Mouse (Mus musculus): ENCODE measurements around the gene Lmf1. TPM values are rescaled to one million over a fixed set of nuclear protein-coding genes. Genes with fewer than 3 reads are reported as not detected.

Gene Lmf1
- polyA plus RNA-seq, 1 experiment from 2014 or later: 28.8 TPM

DNA sequence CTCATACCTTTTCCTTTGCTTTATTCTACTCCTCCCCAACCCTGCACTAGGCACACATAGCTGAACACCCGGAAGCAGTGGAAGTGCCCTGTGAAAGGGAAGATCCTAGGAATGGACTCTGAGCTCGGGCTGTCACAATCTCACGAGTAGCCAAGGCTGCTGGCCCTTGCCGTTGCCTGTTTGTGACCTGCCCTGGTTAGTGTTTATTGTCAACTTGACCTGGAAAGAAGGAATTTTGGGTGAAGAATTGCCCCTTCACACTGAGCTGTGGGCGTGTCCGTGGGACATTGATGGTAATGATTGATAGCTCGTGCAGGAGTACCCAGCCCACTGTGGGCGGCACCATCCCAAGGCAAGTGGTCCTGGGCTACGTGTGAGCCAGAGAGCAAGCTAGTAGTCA lies 5.8 kb downstream of the Lmf1 start:
- Histone ChIP-seq H3K27me3 (no peaks in the 10 kb centered on the region), H3K4me3 (no peak overlapping the region), H3K4me2 (no peak overlapping the region), H3K4me1 (peaks cover 5% of the 10 kb centered on the region), H3K27ac (no peak overlapping the region), H3K9me3 (no peaks in the 10 kb centered on the region), H3K36me3 (peaks cover 45% of the 10 kb centered on the region), H3K9ac (no peak overlapping the region)
- 91% methylated on average over 9 of the region's 9 CpGs for WGBS
- ATAC-seq (ENCODE audit: insufficient number of reproducible peaks, low FRiP score, low TSS enrichment, low read depth): no peak

DNA sequence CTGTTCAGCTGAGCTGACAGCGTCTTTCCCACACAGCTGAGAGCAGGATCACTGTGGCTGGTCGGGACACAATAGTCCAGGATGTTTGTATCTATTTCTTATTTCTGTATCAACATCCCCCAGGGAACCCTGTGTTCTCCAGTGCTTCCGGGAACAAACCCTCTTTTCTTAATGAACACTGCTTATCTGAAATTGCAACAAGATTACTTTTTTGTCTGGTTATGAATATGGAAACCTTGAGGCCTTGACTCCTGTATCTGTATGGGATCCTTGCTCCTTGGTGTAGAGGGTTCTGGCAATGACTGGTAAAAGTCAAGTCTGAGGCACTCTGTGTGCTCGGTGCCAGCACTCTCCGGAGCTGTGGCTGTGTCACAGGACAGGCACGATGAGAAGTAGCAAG lies 11.2 kb downstream of the Lmf1 start:
- peaks cover 7% of the 10 kb centered on the region; the same call in 1 of the 2 replicates for H3K27me3 ChIP-seq
- peaks cover 65% of the 10 kb centered on the region for H3K36me3 ChIP-seq
- 92% methylated on average over 6 of the region's 6 CpGs for WGBS

DNA sequence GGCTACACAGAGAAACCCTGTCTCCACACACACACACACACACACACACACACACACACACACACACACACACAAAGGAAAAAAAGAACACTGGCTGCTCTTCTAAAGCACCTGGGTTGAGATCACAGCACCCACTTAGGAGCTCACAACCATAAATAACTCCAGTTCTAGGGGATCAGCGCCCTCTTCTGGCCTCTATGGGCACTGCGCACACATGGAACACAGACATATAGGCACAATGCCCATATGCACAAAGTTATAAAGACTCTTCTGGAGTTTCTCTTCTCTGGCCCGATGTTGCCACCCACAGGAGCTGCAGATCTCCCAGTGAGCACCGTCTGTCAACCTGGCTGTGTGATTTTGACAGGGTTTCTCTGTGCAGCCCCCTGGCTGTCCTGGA lies 12.1 kb downstream of the Lmf1 start:
- ATAC-seq (ENCODE audit: insufficient number of reproducible peaks, low FRiP score, low TSS enrichment, low read depth): no peak
- H3K36me3 ChIP-seq: peaks cover 56% of the 10 kb centered on the region
- H3K9me3 ChIP-seq: 0 out of 2 replicates have a peak, but pooled peaks cover 4% of the 10 kb centered on the region
- H3K4me1 ChIP-seq: peaks cover 20% of the 10 kb centered on the region
- H3K4me2 ChIP-seq: no peak overlapping the region
- no peak overlapping the region for H3K4me3 ChIP-seq
- peaks cover 7% of the 10 kb centered on the region; the same call in 1 of the 2 replicates for H3K27me3 ChIP-seq
- no peak overlapping the region for H3K27ac ChIP-seq
- no peak overlapping the region for H3K9ac ChIP-seq
- 84% methylated on average over 4 of the region's 4 CpGs for WGBS

More for the DNA sequence above, 11.2 kb downstream of the Lmf1 start:
- peaks cover 20% of the 10 kb centered on the region for H3K4me1 ChIP-seq
- no peak overlapping the region for H3K4me2 ChIP-seq
- 0 out of 2 replicates have a peak, but pooled peaks cover 4% of the 10 kb centered on the region for H3K9me3 ChIP-seq
- no peak overlapping the region for H3K27ac ChIP-seq
- H3K4me3 ChIP-seq: no peak overlapping the region
- H3K9ac ChIP-seq: no peak overlapping the region
- ATAC-seq (ENCODE audit: insufficient number of reproducible peaks, low FRiP score, low TSS enrichment, low read depth): no peak

DNA sequence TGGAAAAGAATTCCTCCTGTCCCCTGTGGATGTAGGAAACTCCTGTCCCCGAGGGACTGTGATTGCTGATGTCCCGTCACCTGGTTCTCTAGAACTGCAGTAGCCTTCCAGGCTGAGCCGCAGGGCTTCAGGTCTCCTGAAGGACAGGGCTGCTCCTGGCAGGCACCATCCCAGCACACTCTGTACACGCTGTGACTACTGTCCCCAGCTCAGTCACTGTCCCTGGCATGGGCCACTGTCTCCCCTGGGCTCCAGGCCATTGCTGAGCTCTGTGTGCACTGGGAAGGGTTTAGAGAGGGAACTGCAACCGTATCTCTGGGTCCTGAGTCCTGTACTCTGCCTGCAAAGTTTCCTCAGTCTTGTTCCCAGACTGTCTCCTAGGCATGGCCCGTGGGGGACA lies 13.5 kb downstream of the Lmf1 start:
- H3K36me3 ChIP-seq: peaks cover 46% of the 10 kb centered on the region
- no peak overlapping the region for H3K4me2 ChIP-seq
- no peak overlapping the region for H3K9ac ChIP-seq
- H3K9me3 ChIP-seq: 0 out of 2 replicates have a peak, but pooled peaks cover 4% of the 10 kb centered on the region
- ATAC-seq (ENCODE audit: insufficient number of reproducible peaks, low FRiP score, low TSS enrichment, low read depth): no peak
- no peak overlapping the region for H3K27ac ChIP-seq
- WGBS: 76% methylated on average over 6 of the region's 6 CpGs
- H3K4me3 ChIP-seq: no peak overlapping the region
- peaks cover 7% of the 10 kb centered on the region; the same call in 1 of the 2 replicates for H3K27me3 ChIP-seq
- H3K4me1 ChIP-seq: peaks cover 20% of the 10 kb centered on the region

DNA sequence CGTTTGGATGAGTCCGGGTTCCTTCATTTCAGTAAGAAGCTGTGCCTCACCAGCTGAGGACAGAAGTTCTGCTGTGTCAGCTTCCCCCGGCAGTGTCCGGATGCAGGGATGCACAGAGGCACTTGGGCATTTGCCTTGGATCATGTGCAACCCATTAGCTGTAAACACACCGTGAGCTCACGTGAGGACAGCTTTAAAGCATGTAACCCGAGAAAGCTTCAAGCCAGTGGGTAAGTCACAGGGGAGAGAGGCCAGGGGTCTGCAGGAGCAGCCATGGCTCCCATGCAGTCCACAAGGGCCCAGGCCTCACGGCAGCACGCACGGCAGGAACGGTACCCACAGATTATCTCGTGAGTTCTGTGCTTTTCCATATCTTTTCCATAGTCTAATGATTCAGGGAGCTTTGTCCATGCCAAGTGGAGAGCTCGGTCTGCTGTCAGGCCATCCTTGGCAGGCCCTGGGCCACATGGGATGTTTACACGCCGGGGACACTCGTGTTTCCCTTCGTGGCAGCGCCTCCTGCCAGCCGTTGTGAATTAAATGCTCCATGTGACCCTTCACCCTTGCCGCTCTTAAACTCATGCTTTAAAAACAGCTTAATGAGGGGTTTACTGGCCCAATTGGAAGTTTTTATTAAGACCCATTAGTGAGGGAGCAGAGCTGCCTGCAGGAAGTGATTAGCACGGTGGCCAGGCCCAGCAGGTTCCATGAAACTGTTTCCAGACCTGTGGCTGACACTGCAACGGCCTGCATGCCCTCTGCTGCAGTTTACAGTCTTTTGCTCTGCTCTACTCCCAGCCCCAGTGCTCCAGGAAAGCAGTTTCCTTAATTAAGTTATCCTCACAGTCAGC lies 14.8 kb downstream of the Lmf1 start:
- 0 out of 2 replicates have a peak, but pooled peaks cover 4% of the 10 kb centered on the region for H3K9me3 ChIP-seq
- WGBS: 26% methylated on average over 22 of the region's 22 CpGs
- H3K4me2 ChIP-seq: no peak overlapping the region
- no peak overlapping the region for H3K27ac ChIP-seq
- no peak for ATAC-seq (ENCODE audit: insufficient number of reproducible peaks, low FRiP score, low TSS enrichment, low read depth)
- H3K9ac ChIP-seq: no peak overlapping the region
- H3K4me1 ChIP-seq: peaks cover 20% of the 10 kb centered on the region
- peaks cover 7% of the 10 kb centered on the region; the same call in 1 of the 2 replicates for H3K27me3 ChIP-seq
- peaks cover 37% of the 10 kb centered on the region for H3K36me3 ChIP-seq
- H3K4me3 ChIP-seq: no peak overlapping the region

DNA sequence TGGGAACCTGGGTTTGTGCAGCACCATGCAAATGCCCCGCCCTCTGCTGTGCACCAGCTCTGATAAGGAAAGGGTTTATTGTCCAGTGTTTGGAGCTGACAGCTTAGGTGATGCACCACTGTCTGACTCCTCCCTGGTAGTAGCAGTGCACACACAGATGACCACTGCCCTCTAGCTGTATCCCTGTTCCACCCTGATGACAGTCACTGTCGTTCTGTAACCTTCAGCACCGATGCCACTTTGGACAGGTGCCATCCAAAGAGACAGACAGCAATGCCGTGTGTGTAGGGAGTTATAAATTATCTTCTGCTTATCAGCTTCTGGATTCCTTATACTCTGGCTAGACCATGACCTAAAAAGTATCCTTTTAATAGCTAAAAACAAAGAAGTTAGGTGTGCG lies 16.6 kb downstream of the Lmf1 start:
- H3K27me3 ChIP-seq: peaks cover 7% of the 10 kb centered on the region; the same call in 1 of the 2 replicates
- no peak overlapping the region for H3K4me2 ChIP-seq
- H3K9me3 ChIP-seq: 0 out of 2 replicates have a peak, but pooled peaks cover 4% of the 10 kb centered on the region
- peaks cover 20% of the 10 kb centered on the region for H3K4me1 ChIP-seq
- H3K9ac ChIP-seq: no peak overlapping the region
- H3K36me3 ChIP-seq: peaks cover 20% of the 10 kb centered on the region
- no peak overlapping the region for H3K4me3 ChIP-seq
- WGBS: 78% methylated on average over 5 of the region's 5 CpGs
- no peak overlapping the region for H3K27ac ChIP-seq
- no peak for ATAC-seq (ENCODE audit: insufficient number of reproducible peaks, low FRiP score, low TSS enrichment, low read depth)

DNA sequence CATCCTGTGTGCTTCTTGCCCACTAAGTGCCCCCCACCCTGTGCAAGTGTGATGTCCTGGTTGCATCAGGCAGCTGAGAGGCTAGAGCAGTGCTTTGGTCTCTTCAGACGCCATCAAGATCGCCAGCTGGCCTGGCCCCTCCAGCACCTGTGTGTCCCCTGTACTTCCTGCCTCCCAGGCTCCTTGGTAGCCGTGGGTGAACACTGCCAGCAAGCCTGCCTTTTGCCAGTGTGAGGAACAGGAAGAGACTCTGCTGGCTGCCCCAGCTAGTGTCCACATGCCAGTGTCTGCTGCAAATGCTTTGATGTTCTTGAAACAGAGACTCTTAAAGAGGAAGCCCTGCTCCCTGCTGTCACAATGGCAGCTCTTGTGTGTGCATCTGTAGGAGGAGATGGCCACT lies 18.7 kb downstream of the Lmf1 start:
- no peaks in the 10 kb centered on the region for H3K27me3 ChIP-seq
- no peak overlapping the region for H3K9ac ChIP-seq
- no peak overlapping the region for H3K27ac ChIP-seq
- peaks cover 19% of the 10 kb centered on the region for H3K4me1 ChIP-seq
- no peaks in the 10 kb centered on the region for H3K9me3 ChIP-seq
- WGBS: 43% methylated on average over 3 of the region's 3 CpGs
- H3K4me2 ChIP-seq: no peak overlapping the region
- H3K36me3 ChIP-seq: peaks cover 3% of the 10 kb centered on the region
- no peak for ATAC-seq (ENCODE audit: insufficient number of reproducible peaks, low FRiP score, low TSS enrichment, low read depth)
- H3K4me3 ChIP-seq: no peak overlapping the region

DNA sequence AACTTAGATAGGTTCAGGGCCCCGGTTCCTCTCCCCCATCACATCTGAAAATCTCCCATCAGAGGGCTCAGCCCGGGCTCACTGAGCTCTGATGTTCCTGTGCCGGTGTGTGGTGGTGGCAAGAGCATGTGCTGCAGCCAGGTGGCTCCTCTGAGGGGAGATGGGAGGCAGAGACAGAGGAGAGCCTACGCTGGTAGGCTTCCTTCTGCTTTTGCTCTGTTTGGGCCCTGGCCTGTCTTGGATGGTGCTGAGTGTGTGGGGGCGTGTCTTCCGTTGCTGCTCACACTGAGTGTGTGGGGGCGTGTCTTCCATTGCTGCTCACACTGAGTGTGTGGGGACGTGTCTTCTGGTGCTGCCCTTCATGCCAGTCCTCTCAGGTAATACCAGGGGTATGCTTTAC lies 23.5 kb downstream of the Lmf1 start:
- Histone ChIP-seq H3K4me1 (peaks cover 13% of the 10 kb centered on the region), H3K9ac (no peak overlapping the region)
- 68% methylated on average over 8 of the region's 8 CpGs for WGBS

DNA sequence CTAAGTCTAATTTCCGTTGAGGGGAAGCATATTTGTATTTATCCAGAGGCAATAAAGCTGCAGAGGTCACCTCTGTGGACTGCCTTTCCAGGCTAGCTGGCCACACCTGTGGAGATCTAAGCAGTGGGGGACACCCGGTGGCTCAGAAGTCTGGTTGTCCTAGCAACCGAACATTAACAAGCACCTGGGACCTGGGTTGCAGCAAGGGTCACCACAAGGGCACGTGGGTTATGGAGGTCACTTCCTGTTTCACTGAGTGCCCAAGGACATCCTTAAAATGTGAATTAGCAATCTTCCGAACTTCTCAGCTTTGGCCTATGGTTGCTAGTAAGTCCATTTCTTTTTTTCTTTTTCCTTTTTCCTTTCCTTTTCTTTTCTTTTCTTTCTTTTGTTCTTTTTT lies 25.3 kb downstream of the Lmf1 start:
- Histone ChIP-seq H3K27me3 (no peaks in the 10 kb centered on the region), H3K27ac (no peak overlapping the region), H3K9me3 (no peaks in the 10 kb centered on the region), H3K9ac (no peak overlapping the region), H3K36me3 (0 out of 2 replicates have a peak, but pooled peaks cover 3% of the 10 kb centered on the region), H3K4me2 (no peak overlapping the region), H3K4me1 (peaks cover 16% of the 10 kb centered on the region), H3K4me3 (no peak overlapping the region)
- WGBS: 28% methylated on average over 5 of the region's 5 CpGs
- ATAC-seq (ENCODE audit: insufficient number of reproducible peaks, low FRiP score, low TSS enrichment, low read depth): no peak

More for the DNA sequence above, 23.5 kb downstream of the Lmf1 start:
- peaks cover 5% of the 10 kb centered on the region; the same call in 1 of the 2 replicates for H3K36me3 ChIP-seq
- no peak for ATAC-seq (ENCODE audit: insufficient number of reproducible peaks, low FRiP score, low TSS enrichment, low read depth)
- H3K4me3 ChIP-seq: no peak overlapping the region
- no peaks in the 10 kb centered on the region for H3K9me3 ChIP-seq
- no peak overlapping the region for H3K27ac ChIP-seq
- H3K4me2 ChIP-seq: no peak overlapping the region
- no peaks in the 10 kb centered on the region for H3K27me3 ChIP-seq

DNA sequence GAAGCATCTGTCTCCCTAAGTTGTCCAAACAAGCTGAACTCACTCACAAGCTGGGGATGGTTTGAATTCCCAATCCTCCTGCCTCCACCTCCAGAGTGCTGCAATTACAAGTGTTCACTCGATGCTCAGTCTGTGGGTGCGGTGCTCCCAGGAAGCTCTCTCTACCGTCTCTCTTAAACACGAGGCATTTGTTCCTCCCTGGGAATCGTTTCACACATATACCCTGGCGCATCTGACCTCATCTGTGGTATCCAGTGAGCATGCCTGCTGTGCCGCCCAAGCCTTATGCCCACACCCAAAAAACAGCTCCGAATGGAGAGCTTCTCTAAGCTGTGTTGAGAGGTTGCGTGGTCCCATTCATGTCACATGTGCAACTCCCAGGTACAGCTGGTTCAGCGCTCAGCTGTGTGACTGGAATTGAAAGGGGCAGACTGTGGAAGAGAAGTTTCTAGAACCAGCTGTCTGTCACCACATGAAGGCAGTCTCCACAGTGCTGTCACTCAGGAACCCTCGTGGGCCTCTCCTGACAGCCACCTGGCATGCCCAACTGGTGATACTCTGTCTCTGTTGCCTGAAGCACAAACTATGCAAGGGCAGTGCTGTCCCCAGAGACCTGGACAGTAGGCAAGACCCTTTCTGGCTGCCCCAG lies 29.4 kb downstream of the Lmf1 start:
- WGBS: 82% methylated on average over 11 of the region's 11 CpGs

DNA sequence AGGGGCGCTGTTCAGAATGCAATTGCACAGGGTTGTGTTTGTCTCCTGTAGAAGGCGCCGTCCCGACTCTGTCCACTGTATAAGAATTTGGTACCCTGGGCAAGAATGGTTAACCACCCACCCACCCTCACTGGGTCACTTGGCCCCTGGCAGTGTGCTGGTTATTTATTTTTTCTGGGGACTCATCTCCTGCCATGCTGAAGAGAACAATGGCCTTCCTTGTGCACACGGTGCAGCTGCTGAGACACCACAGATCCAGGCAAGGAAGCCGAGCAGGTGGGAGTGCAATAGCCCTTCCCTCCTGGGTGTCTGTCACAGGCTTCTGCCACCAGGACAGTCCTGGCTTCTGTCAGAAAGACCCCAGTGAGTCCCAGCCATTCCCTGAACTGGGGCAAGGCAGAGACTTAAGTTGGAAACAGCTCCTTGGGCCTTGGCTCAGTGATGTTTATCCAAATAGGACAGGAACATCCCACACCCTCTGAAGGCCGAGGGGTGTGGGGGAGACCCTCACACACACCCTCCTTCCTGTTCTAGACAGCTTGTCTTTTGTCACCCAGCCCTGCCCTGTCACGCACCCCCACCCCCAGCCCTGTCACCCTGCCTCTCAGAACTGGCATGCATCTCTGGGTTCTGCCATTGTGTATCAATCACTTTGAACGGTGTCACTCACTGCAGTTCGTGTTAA lies 30.1 kb downstream of the Lmf1 start:
- peaks cover 21% of the 10 kb centered on the region for H3K36me3 ChIP-seq
- 0 out of 2 replicates have a peak, but pooled peaks have one; percentile 12 for ATAC-seq (ENCODE audit: insufficient number of reproducible peaks, low FRiP score, low TSS enrichment, low read depth)
- H3K4me2 ChIP-seq: no peak overlapping the region
- no peak overlapping the region for H3K9ac ChIP-seq
- 66% methylated on average over 10 of the region's 10 CpGs for WGBS
- no peak overlapping the region for H3K4me3 ChIP-seq
- no peaks in the 10 kb centered on the region for H3K27me3 ChIP-seq
- no peak overlapping the region for H3K27ac ChIP-seq
- no peaks in the 10 kb centered on the region for H3K9me3 ChIP-seq
- H3K4me1 ChIP-seq: peaks cover 28% of the 10 kb centered on the region

More for the DNA sequence above, 29.4 kb downstream of the Lmf1 start:
- no peak overlapping the region for H3K9ac ChIP-seq
- H3K4me1 ChIP-seq: peaks cover 29% of the 10 kb centered on the region
- no peaks in the 10 kb centered on the region for H3K9me3 ChIP-seq
- ATAC-seq (ENCODE audit: insufficient number of reproducible peaks, low FRiP score, low TSS enrichment, low read depth): no peak
- peaks cover 14% of the 10 kb centered on the region for H3K36me3 ChIP-seq
- H3K27ac ChIP-seq: no peak overlapping the region
- H3K4me3 ChIP-seq: no peak overlapping the region
- H3K4me2 ChIP-seq: no peak overlapping the region
- no peaks in the 10 kb centered on the region for H3K27me3 ChIP-seq
